In the genomic region with DNA sequence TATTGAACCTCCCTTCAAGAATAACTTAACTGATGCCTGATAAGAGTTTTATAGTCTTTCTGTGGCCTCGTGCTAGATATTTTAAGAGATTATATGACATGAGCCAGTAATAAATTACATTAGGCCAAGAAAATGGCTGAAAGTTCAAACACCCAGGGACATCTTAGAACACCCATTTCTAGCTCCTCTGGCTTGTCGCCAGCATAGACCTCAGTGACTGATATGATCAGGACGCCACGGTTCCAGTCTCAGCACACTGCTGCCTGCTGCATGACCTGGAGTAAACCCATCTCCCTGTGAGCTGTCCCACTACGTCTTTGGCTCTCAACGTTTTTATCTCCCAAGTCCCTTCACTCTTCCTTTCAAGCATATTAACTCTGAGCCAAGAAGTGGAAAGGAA, we compare ENCODE assay signal across 29 mouse cellular contexts. TPM values are rescaled to one million over a fixed set of nuclear protein-coding genes. Genes with fewer than 3 reads are reported as not detected.
DNase-seq lines count a peak whose midpoint lies in the region; ATAC-seq lines count a peak whose summit lies in the region.
"Had no signal": no experiment of that assay in that cellular context is flagged by ENCODE, and none has a peak within 500 bp of the region (broad histone marks: within the 10 kb centered on the region; RNA-seq: fewer than 3 reads in every experiment).

No protein-coding gene starts in this region.

- no peak for ATAC-seq in kidney, embryonic 15.5 days (replicated peaks; ENCODE audit: low FRiP score)
- ATAC-seq: CD4-positive, CD25-positive, alpha-beta regulatory T cell, adult 4 months; forebrain, embryonic 13.5 days; hindbrain, embryonic 16.5 days; intestine, embryonic 16.5 days had no signal

- no peaks in the 10 kb centered on the region for H3K36me3 ChIP-seq in kidney, embryonic 15.5 days
- H3K36me3 ChIP-seq: heart, embryonic 15.5 days; limb, embryonic 15.5 days; lung, embryonic 15.5 days had no signal

- H3K9me3 ChIP-seq in kidney, embryonic 15.5 days (replicated peaks): no peaks in the 10 kb centered on the region
- H3K9me3 ChIP-seq: forebrain, embryonic 13.5 days; heart, embryonic 15.5 days; limb, embryonic 15.5 days; lung, embryonic 15.5 days had no signal

- peak; percentile 4 to 6 for DNase-seq in cerebellum, postnatal 10 days
- DNase-seq in cerebellum, adult 11-12 months: no peak
- DNase-seq in kidney, postnatal 4 days: peak; percentile 11 to 13
- peak; percentile 30 for DNase-seq in adrenal gland, postnatal 10 days
- peak; percentile 55 for DNase-seq in testis, postnatal 10 days (ENCODE audit: low spot score)
- DNase-seq in c-Kit-positive CD71-positive TER-119-positive erythroid progenitor cells, embryonic 14.5 days (ENCODE audit: low spot score): no peak
- DNase-seq: cerebellum, adult 2 months; cerebellum, postnatal 36 days; embryo, embryonic 11 days; gastrocnemius, postnatal 36 days; layer of hippocampus, adult 9-11 months; lung, postnatal 4 days; midbrain, embryonic 14.5 days; retina, postnatal 1 day; right cerebral cortex, postnatal 25 days; thymus, postnatal 25 days had no signal

- H3K4me1 ChIP-seq in kidney, embryonic 15.5 days: no peaks in the 10 kb centered on the region
- H3K4me1 ChIP-seq: forebrain, embryonic 13.5 days; heart, embryonic 15.5 days; limb, embryonic 15.5 days; lung, embryonic 15.5 days had no signal

- H3K27ac ChIP-seq in kidney, embryonic 15.5 days: no peak overlapping the region
- H3K27ac ChIP-seq: forebrain, embryonic 13.5 days; heart, embryonic 15.5 days; limb, embryonic 15.5 days; liver, embryonic 14.5 days; lung, embryonic 15.5 days had no signal

- H3K4me3 ChIP-seq in kidney, embryonic 15.5 days (replicated peaks): no peak overlapping the region
- H3K4me3 ChIP-seq: forebrain, embryonic 13.5 days; heart, embryonic 15.5 days; limb, embryonic 15.5 days; lung, embryonic 15.5 days had no signal

- WGBS in kidney, embryonic 15.5 days: 58% methylated on average over 6 of the region's 6 CpGs

- H3K27me3 ChIP-seq in kidney, embryonic 15.5 days: 0 out of 2 replicates have a peak, but pooled peaks cover 3% of the 10 kb centered on the region
- H3K27me3 ChIP-seq: forebrain, embryonic 13.5 days; heart, embryonic 15.5 days; limb, embryonic 15.5 days; lung, embryonic 15.5 days had no signal

- H3K9ac ChIP-seq in kidney, embryonic 15.5 days: no peak overlapping the region
- H3K9ac ChIP-seq: forebrain, embryonic 13.5 days; heart, embryonic 15.5 days; limb, embryonic 15.5 days; liver, embryonic 14.5 days; lung, embryonic 15.5 days had no signal

- H3K4me2 ChIP-seq in kidney, embryonic 15.5 days: no peak overlapping the region
- H3K4me2 ChIP-seq: forebrain, embryonic 13.5 days; heart, embryonic 15.5 days; limb, embryonic 15.5 days; lung, embryonic 15.5 days had no signal

RNA-seq across cellular contexts. Expression of a gene that starts 57.2 kb away (rescaled TPM):
- polyA plus RNA-seq in kidney, embryonic 15.5 days (2015; fragmentation: Nextera tagmentation; extraction: Ambion mirVana): not detected in 2 replicates
- under 1 TPM; 0.27 to 0.51 TPM for total RNA-seq in adrenal gland, postnatal 10 days (2021)
- total RNA-seq: heart, adult 8-10 months; hematopoietic stem cell, adult 5-6 weeks; megakaryocyte-erythroid progenitor cell, adult 5-6 weeks had no signal
- polyA plus RNA-seq: CD4-positive, CD25-positive, alpha-beta regulatory T cell, adult 4 months; heart, embryonic 15.5 days; intestine, embryonic 16.5 days; liver, embryonic 14.5 days; lung, embryonic 15.5 days; spleen, adult 2 months had no signal

Comparison
In these comparisons a context has a peak if more than half of its experiments do, and no peak if none do; other contexts are left out.
1. DNase-seq: peak in cerebellum, postnatal 10 days (2 of 2), kidney, postnatal 4 days (2 of 2), adrenal gland, postnatal 10 days (single experiment) and testis, postnatal 10 days (single experiment); none in cerebellum, adult 11-12 months (single experiment) and c-Kit-positive CD71-positive TER-119-positive erythroid progenitor cells, embryonic 14.5 days (single experiment).